Mouse (Mus musculus) kidney, postnatal 10 days (tissue): ENCODE data around the gene Mrpl20.

Source experiments
- DNase-seq: peaks from one replicate; pipeline ENCODE4 v3.0.0; 2021; ENCODE audit warnings: mixed read lengths

The Mrpl20 gene

DNA sequence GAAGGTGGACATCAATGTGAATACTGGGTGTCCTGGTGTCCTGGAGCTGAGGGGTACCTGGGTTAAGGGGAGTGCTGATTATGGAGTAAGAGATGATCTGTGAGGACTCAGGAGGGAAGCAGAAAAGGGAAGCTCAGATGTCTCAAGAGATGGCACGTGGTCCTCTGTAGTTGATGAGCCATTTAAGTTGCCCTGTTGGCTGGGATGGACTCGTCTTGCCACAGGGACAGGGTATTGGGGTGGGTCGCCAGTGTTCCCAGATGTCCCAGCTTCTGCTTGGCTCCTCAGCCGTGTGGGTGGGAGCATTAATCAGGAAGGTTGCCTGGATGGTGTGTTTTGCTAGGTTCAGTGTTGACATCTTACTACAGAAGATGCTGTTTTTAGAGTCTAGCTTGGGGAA is 30.6 kb downstream of the Mrpl20 start:
- DNase-seq, result no peak

DNA sequence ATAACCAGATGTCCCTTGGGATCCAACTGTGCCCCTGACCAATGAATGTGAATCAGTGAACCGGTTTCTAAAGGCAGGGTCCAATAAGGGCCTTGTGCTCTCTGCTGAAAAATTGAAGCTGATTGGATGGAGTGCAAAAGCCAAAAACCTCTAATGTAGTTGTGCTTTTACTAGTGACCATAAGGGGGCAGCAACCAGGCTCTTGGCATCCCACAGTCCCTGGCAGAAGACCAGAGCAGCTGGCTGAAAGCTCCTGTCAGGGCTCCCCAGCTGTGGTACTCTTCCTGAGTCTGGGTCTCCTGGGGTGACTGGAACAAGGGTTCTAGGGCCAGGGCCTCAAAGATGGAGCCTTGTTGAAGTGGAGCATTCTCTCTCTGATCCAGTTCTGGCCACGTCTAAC is 31.2 kb downstream of the Mrpl20 start:
- DNase-seq, result peak; percentile 91

DNA sequence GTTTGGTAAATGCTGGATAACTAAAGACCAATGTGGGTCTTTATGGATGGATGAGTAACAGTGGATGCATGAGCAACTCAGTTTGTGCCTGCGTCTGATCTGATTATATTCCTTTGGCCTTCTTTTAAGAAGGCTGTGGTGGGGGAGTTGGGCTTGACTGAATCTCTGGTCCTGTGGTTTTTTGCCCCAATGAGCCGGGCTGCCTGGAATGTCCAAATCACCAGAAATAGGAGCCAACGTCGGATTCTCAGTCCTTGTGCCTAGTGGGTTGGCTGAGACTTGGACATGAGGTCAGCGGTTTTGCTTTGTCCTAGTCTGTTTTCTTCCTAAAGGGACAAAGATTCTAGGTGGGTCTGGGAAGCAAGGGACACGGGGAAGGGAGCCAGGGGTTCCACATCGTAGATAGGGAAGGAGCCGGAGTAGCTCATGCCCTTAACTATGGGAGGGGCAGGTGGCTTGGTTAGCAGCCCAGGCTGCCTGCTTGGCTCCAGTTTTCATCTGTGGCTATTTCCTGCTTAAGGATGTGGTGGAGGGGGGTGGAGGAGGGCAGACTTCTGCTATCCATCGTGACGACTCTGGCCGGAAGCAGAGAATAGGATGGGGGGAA is 34.8 kb downstream of the Mrpl20 start:
- peak; percentile 73 for DNase-seq

DNA sequence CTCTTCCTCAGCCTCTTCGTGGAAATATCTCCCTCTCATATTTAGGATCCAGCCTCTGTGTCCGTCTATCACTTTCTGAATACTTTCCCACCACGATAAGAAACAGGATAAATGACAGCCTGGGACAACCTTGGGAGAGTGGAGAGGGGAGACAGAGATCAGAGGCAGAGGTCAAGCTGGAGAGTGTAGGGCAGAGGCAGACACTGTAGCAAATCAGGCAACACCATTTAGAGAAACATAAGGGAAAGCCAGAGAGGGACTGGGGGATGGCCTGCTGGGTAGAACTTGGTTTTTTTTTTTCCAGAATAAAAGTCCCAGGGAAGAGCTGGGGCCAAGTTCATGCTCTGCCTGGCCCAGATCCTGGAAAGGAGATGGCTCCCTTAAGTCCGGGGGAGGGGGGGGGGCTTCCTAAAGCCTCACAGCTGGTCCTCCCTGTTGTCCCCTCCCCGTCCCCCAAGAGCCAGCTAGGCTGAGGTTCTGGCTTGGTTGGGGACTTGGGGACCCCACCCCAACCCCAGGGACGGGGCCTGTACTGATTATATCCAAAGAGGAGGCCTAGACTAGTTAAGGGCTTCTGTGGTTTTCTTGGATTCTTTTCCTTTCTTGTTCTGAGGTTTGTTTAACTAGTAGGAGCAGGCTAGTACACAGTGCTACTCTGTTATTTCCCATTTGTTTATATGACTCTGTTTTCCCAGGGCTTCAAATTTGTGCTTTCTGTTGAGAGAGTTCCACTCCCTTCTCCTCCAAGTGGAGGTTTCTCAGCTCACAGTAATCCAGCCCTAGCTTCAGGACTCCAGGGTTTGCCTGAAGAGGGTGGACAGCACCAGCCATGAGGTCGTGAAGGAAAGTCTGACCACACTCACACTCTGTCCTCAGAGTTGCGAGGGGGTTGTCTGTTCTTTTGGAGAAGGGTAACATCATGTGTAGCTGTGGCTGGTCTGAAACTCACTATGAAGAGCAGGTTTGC is 35.8 kb downstream of the Mrpl20 start:
- DNase-seq, result peak; percentile 62

DNA sequence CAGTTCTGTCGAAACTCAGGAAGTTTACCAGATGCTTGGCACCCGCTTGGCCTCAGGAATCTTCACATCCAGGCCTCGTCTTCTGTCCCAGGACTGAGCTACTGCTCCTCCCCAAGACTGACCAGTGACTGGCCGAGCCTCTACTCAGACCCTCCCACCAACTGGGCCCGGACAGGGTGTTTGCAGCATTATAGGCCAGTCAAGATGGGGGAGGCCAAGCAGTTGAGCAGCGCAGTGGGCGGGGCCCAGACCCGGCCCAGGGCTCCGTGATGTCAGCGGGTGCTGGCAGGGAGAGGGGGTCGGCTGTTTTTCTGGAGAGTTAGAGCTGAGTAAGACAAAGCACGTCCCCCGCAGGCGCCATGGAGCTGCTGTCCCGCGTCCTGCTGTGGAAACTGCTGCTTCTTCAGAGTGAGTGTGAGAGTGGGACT is 36.8 kb downstream of the Mrpl20 start, which contains the start of gene Mxra8:
Gene Mxra8 (plus strand): TSS at position 198 of the 428 bp plus-strand sequence.
- DNase-seq, result peak; percentile 95

DNA sequence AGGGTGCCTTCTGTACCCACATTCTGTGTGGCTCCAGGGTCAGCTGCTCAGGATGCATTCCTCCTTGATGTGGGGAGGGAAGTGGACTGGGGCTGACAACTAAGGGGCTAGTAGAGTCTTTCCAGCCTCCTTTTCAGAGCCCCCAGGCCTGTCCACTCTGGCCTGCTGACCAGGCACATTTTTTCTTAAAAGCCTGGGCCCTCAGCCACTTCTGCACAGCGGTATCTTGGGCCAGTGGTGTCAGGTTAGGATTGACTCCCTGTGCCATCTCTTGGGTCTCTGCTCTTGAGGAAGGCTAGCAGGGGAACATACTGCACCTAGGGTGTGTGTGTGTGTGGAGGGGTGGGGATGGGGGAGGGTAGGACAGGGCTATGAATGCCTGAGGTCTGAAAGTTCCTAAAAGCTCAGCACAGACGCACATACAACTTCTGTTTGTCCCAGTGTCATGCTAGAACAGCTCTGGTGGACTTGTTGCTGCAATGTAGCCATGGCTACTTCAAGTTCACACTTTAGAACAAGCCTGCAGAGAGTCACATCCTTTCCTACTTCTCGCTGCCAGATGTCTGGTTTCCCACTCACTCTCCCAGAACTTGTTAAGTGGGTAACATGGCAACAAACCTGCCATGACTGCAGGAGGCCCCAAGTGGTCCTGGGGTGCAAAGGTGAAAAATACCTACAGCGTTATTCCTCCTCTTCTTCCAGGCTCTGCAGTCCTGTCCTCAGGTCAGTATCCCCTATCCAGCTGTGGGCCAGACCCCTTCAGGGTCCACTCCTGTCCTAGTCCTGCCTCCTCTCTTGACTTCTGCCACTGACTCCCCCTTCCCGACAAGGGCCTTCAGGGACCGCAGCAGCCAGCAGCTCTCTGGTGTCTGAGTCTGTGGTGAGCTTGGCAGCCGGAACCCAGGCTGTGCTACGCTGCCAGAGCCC is 37.7 kb downstream of the Mrpl20 start:
- no peak for DNase-seq

DNA sequence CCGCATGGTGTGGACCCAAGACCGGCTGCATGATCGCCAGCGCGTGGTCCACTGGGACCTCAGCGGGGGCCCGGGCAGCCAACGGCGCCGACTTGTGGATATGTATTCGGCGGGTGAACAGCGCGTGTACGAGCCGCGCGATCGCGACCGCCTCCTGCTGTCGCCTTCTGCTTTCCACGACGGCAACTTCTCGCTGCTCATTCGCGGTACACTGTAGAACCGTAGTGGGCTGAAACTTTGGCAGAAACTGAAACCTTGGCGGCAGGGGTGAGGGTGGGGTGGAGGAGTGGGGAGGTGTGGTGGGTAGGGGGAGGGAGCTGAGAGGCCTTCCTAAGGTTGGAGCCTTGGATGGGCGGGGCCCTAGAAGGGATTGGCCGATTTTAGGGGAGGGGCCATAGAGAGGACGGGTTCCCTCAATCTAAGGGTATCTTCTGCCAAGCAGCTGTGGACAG is 38.4 kb downstream of the Mrpl20 start:
- peak; percentile 83 for DNase-seq

DNA sequence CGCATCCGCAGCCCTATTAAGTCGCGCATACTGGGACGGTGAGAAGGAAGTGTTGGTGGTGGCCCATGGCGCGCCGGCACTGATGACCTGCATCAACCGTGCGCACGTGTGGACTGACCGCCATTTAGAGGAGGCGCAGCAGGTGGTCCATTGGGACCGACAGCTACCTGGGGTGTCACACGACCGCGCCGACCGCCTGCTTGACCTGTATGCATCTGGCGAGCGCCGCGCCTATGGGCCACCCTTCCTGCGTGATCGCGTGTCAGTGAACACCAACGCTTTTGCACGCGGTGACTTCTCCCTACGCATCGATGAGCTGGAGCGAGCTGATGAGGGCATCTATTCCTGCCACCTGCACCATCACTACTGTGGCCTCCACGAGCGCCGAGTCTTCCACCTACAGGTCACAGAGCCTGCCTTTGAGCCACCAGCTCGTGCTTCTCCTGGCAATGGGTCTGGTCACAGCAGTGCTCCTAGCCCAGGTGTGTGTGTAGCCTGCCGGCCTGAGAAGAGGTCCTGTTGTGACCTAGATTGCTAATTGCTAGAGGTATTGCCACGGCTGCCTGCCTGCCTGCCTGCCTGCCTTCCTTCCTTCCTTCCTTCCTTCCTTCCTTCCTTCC is 39.1 kb downstream of the Mrpl20 start:
- no peak for DNase-seq

GRCm38 (mm10) chr4:155843231-155843630 is 40.6 kb downstream of the Mrpl20 start:
- DNase-seq, result no peak

- DNase-seq, result peak; percentile 97
Observed at GRCm38 (mm10) chr4:155846871-155847578, 44.3 kb downstream of the Mrpl20 start, which contains the start of gene Dvl1. Gene Dvl1 (plus strand): TSS chr4:155847402.

GRCm38 (mm10) chr4:155847591-155848352 is 45.1 kb downstream of the Mrpl20 start:
- peak; percentile 73 for DNase-seq

GRCm38 (mm10) chr4:155848434-155849095 is 45.9 kb downstream of the Mrpl20 start:
- DNase-seq, result peak; percentile 54

GRCm38 (mm10) chr4:155849391-155849790 is 46.7 kb downstream of the Mrpl20 start:
- no peak for DNase-seq

DNA sequence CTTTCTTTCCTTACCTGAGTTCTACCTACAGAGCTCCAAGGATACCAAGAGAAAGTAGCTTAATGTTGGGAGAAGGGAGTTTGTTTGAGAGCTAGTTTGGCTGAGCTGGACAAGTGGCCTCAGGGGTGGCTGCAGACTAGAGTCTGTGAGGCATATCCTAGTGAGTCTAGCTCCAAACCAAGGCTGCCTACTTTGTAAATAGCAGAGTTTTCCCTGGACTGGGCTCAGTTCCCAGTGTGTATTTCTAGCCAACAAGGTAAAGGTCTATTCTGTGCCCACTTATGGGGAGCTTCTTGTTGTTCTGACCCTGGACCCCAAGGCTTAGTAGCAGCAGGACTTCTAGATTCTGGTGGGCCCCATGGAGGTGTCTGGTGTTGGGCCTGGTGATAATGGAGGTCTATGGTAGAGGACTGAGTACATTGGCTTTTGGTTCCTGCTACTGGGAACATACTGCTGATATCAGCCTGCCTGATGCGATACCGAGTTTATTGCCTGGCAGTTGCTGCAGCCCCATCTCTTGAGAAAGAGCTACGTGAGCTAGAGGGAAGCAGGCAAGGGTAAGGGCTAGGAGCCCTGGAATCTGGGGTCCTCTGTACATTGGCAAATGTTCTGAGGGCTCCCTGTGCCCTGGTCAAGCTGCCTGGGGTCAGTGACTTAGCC is 47.2 kb downstream of the Mrpl20 start:
- no peak for DNase-seq

- DNase-seq, result no peak
Observed at GRCm38 (mm10) chr4:155851368-155851767, 48.7 kb downstream of the Mrpl20 start.

DNA sequence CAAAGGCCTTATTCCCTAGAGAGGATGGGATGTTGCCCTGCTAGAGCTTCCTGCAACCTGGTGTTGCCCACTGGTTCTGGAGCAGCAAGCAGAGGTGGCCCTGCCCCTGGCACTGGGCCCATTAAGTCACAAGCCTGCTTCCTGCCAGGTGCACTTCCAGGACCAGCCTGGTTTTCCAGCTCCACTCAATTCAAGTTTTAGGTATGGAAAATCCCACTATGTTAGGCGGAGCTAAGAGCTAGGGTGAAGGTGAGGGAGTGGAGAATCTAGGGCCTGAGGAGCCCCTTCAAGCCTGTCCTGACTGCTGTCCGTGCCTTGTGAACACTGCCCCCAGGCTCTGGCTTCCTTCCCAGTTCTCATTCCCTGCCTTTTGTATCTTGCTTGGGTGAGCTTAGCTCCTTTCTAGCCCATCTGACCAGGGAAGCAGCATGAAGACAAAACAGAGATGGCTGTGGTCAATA is 49.3 kb downstream of the Mrpl20 start:
- DNase-seq, result peak; percentile 73

DNA sequence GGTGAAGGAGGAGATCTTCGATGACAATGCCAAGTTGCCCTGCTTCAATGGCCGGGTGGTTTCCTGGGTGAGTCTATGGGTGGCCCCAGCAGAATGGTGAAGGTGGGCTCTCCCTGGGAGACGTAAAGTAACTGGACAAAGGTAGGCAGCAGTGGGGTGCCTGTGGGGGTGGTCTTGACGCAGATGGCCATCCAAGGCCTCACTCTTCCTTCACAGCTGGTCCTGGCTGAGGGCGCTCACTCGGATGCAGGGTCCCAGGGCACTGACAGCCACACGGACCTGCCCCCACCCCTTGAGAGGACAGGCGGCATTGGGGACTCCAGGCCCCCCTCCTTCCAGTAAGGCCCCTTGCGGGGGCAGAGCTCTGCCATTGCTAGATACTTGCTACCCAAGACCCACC is 50.7 kb downstream of the Mrpl20 start:
- no peak for DNase-seq

GRCm38 (mm10) chr4:155854991-155855390 is 52.3 kb downstream of the Mrpl20 start:
- DNase-seq, result peak; percentile 13

DNA sequence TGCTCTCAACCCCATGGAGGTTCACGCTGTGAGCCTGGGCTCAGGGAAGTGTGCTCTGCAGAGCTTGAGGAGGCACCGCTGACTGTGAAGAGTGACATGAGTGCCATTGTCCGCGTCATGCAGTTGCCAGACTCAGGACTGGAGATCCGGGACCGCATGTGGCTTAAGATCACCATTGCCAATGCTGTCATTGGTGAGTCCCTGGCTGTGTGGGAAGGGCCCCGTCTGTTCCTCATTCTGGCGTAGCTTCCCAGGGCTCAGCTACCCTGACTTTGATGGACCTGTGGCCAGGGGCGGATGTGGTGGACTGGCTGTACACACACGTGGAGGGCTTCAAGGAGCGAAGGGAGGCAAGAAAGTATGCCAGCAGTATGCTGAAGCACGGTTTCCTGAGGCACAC is 53.4 kb downstream of the Mrpl20 start:
- DNase-seq, result no peak
